Mouse (Mus musculus) stomach, embryonic 14.5 days (tissue): Measurements from ENCODE around the gene Taf12. TPM values are rescaled to one million over a fixed set of nuclear protein-coding genes. Genes with fewer than 3 reads are reported as not detected.

Experiments
- ATAC-seq: fragments of 200-750 bp; cut with Nextera tagmentation; 2 replicates; pipeline ENCODE4 v1.8.0; 2017; ENCODE audit warnings: low read depth, moderate TSS enrichment; ENCODE audit not compliant: insufficient number of reproducible peaks, insufficient read depth, low FRiP score
- H3K27ac ChIP-seq: fragments of 300-500 bp; sonication (generic); 2 replicates; pipeline ENCODE4 v1.5.1; 2014; ENCODE audit warnings: mild to moderate bottlenecking, low read length, moderate library complexity, mixed read lengths
- H3K27me3 ChIP-seq: fragments of 300-500 bp; sonication (generic); 2 replicates; pipeline ENCODE4 v1.6.1; 2014; ENCODE audit warnings: low read length, control low read depth, mixed read lengths; ENCODE audit not compliant: control insufficient read depth, insufficient read depth
- H3K36me3 ChIP-seq: fragments of 300-500 bp; sonication (generic); 2 replicates; pipeline ENCODE4 v1.6.1; 2014; ENCODE audit warnings: mild to moderate bottlenecking, control low read depth, low read length, moderate library complexity, mixed read lengths; ENCODE audit not compliant: control insufficient read depth, insufficient read depth
- H3K4me1 ChIP-seq: fragments of 300-500 bp; sonication (generic); 2 replicates; pipeline ENCODE4 v1.6.1; 2014; ENCODE audit warnings: low read length, control low read depth, mixed read lengths; ENCODE audit not compliant: control insufficient read depth, insufficient read depth
- H3K4me2 ChIP-seq: fragments of 300-500 bp; sonication (generic); replicated peaks from 2 replicates; pipeline ENCODE4 v1.6.1; 2014; ENCODE audit warnings: low read depth, low read length, control low read depth
- H3K4me3 ChIP-seq: fragments of 300-500 bp; sonication (generic); 2 replicates; pipeline ENCODE4 v1.5.1; 2014; ENCODE audit warnings: low read depth, low read length, control low read depth
- H3K9ac ChIP-seq: fragments of 300-500 bp; sonication (generic); replicated peaks from 2 replicates; pipeline ENCODE4 v1.6.1; 2014; ENCODE audit warnings: low read depth, mild to moderate bottlenecking, control low read depth, low read length, moderate library complexity, mixed read lengths
- H3K9me3 ChIP-seq: fragments of 300-500 bp; sonication (generic); 2 replicates; pipeline ENCODE4 v1.6.1; 2016; ENCODE audit warnings: low read depth, low read length, control low read depth; ENCODE audit not compliant: control insufficient read depth
- WGBS: fragments of 180-500 bp; shearing (Covaris S2); extraction: QIAGEN DNeasy Blood & Tissue Kit; methylation state at CpG from one replicate; pipeline ENCODE4 v1.1.7; 2014; 5-methylcytosine and 5-hydroxymethylcytosine counted together
- polyA plus RNA-seq: library from polyadenylated mRNA; unstranded; fragments of >200 nt; fragmentation: Nextera tagmentation; extraction: Ambion mirVana; gene quantifications from 2 replicates; pipeline ENCODE4 v1.2.1, GENCODE M21; 2014

Gene Taf12
- polyA plus RNA-seq, 1 experiment from 2014 or later, result 34.8 TPM

- peaks cover 47% of the 10 kb centered on the region for H3K36me3 ChIP-seq
- ATAC-seq, result no peak
- WGBS, result 85% methylated on average over 6 of the region's 6 CpGs
Observed at GRCm38 (mm10) chr4:132332880-132333279, 58.7 kb downstream of the Taf12 start.

GRCm38 (mm10) chr4:132338943-132339342, 64.8 kb downstream of the Taf12 start:
- no peak overlapping the region for H3K4me2 ChIP-seq
- no peaks in the 10 kb centered on the region for H3K27me3 ChIP-seq
- peaks cover 43% of the 10 kb centered on the region for H3K36me3 ChIP-seq
- H3K4me1 ChIP-seq, result peaks cover 7% of the 10 kb centered on the region; the same call in 1 of the 2 replicates
- no peaks in the 10 kb centered on the region for H3K9me3 ChIP-seq
- H3K4me3 ChIP-seq, result no peak overlapping the region
- no peak overlapping the region for H3K27ac ChIP-seq
- no peak overlapping the region for H3K9ac ChIP-seq
- WGBS, result 93% methylated on average over 13 of the region's 13 CpGs
- ATAC-seq, result no peak

More at GRCm38 (mm10) chr4:132332880-132333279, 58.7 kb downstream of the Taf12 start:
- H3K9me3 ChIP-seq, result no peaks in the 10 kb centered on the region
- H3K4me3 ChIP-seq, result no peak overlapping the region
- 0 out of 2 replicates have a peak, but pooled peaks cover 8% of the 10 kb centered on the region for H3K4me1 ChIP-seq
- no peaks in the 10 kb centered on the region for H3K27me3 ChIP-seq
- H3K4me2 ChIP-seq, result no peak overlapping the region
- H3K27ac ChIP-seq, result no peak overlapping the region
- no peak overlapping the region for H3K9ac ChIP-seq

GRCm38 (mm10) chr4:132341451-132341850, 67.3 kb downstream of the Taf12 start:
- H3K27me3 ChIP-seq, result no peaks in the 10 kb centered on the region
- H3K27ac ChIP-seq, result no peak overlapping the region
- ATAC-seq, result no peak
- H3K9me3 ChIP-seq, result no peaks in the 10 kb centered on the region
- no peak overlapping the region for H3K4me3 ChIP-seq
- no peak overlapping the region for H3K4me2 ChIP-seq
- H3K36me3 ChIP-seq, result peaks cover 23% of the 10 kb centered on the region
- H3K4me1 ChIP-seq, result peaks cover 12% of the 10 kb centered on the region; the same call in 1 of the 2 replicates
- 88% methylated on average over 3 of the region's 3 CpGs for WGBS
- no peak overlapping the region for H3K9ac ChIP-seq

GRCm38 (mm10) chr4:132344403-132345134, 70.4 kb downstream of the Taf12 start:
- Histone ChIP-seq H3K36me3 (peaks cover 2% of the 10 kb centered on the region; the same call in 1 of the 2 replicates), H3K4me1 (peaks cover 12% of the 10 kb centered on the region; the same call in 1 of the 2 replicates), H3K9me3 (no peaks in the 10 kb centered on the region), H3K9ac (peak overlapping the region; percentile 77), H3K27ac (no peak overlapping the region), H3K27me3 (no peaks in the 10 kb centered on the region), H3K4me3 (peak overlapping the region; percentile 87), H3K4me2 (peak overlapping the region; percentile 73)
- WGBS, result 7% methylated on average over 13 of the region's 13 CpGs
- no peak for ATAC-seq

Other genes starting within 250 kb of the Taf12 start
- 0.14 and 0.27 TPM in 2 replicates for gene Gm10300, start 199.7 kb upstream of the Taf12 start, polyA plus RNA-seq
- 55.0 and 57.3 TPM in 2 replicates for gene Epb41, start 199.1 kb upstream of the Taf12 start, polyA plus RNA-seq
- gene Oprd1, start 129.9 kb upstream of the Taf12 start, polyA plus RNA-seq, result 0.07 and 0.20 TPM in 2 replicates
- 114 TPM in 2 replicates for gene Ythdf2, start 62.1 kb upstream of the Taf12 start, polyA plus RNA-seq
- 34.2 and 37.4 TPM in 2 replicates for gene Gmeb1, start 12.8 kb upstream of the Taf12 start, polyA plus RNA-seq
- 2.2 and 2.6 TPM in 2 replicates for gene Rab42, start 29.0 kb downstream of the Taf12 start, polyA plus RNA-seq
- 68.3 and 74.8 TPM in 2 replicates for gene Trnau1ap, start 55.2 kb downstream of the Taf12 start, polyA plus RNA-seq
- 45.3 and 45.5 TPM in 2 replicates for gene Rcc1, start 79.2 kb downstream of the Taf12 start, polyA plus RNA-seq
- gene Phactr4, start 148.1 kb downstream of the Taf12 start, polyA plus RNA-seq, result 26.3 and 27.5 TPM in 2 replicates
- 18.8 and 22.8 TPM in 2 replicates for gene Med18, start 189.5 kb downstream of the Taf12 start, polyA plus RNA-seq
- gene Sesn2, start 236.1 kb downstream of the Taf12 start, polyA plus RNA-seq, result 9.6 and 10.1 TPM in 2 replicates